Mouse (Mus musculus) large intestine, adult 2 months (tissue): ENCODE measurements around the gene Lsm10. TPM values are rescaled to one million over a fixed set of nuclear protein-coding genes. Genes with fewer than 3 reads are reported as not detected.
"Not testable (repeated sequence)": the region's sequence is repeated elsewhere in the genome, so short reads cannot be mapped to it uniquely, and the experiment has no call there.

Source experiments
- DNase-seq: peaks from one replicate; pipeline ENCODE4 v3.0.0-alpha.2; 2012; ENCODE audit warnings: low read depth, low spot score
- WGBS: fragments of 180-500 bp; shearing (Covaris S2); methylation state at CpG from one replicate; pipeline ENCODE4 v1.1.7; 2018; 5-methylcytosine and 5-hydroxymethylcytosine counted together
- polyA plus RNA-seq: library from polyadenylated mRNA; depleted of rRNA; stranded (reverse); fragments of >200 nt; gene quantifications from 2 replicates; pipeline ENCODE4 v1.2.3, GENCODE M21; 2012

Lsm10 gene
- polyA plus RNA-seq, 1 experiment, result 31.3 TPM

- DNase-seq, result no peak
- WGBS, result 82% methylated on average over 8 of the region's 8 CpGs
Measured at GRCm38 (mm10) chr4:126091873-126092272, 4.5 kb upstream of the Lsm10 start.

DNA sequence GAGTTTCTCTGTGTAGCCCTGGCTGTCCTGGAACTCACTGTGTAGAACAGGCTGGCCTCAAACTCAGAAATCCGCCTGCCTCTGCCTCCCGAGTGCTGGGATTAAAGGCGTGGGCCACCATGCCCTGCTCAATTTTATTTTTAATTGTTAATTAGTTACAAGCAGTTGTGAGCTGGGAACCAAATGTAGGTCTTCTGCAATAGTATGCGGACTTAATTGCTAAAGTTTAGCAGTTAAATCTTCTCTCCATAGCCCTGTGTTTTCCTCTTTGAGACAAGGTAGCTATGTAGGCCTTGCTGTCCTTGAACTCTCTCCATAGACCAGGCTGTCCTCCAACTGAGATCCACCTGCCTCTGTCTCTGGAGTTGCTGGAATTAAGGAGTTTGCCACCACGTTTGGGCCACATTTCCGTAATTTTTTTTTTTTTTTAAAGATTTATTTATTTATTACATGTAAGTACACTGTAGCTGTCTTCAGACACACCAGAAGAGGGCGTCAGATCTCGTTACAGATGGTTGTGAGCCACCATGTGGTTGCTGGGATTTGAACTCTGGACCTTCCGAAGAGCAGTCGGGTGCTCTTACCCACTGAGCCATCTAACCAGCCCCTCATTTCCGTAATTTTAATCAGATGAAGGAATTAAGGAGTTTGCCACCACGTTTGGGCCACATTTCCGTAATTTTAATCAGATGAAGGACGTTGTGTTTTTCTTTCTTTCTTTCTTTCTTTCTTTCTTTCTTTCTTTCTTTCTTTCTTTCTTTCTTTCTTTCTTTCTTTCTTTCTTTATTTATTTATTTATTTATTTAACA lies 597 bp upstream of the Lsm10 start:
- not testable (repeated sequence) for DNase-seq
- WGBS, result 50% methylated on average over 14 of the region's 14 CpGs

GRCm38 (mm10) chr4:126097711-126098253 lies 1.4 kb downstream of the Lsm10 start:
- 91% methylated on average over 20 of the region's 20 CpGs for WGBS
- DNase-seq, result no peak

DNA sequence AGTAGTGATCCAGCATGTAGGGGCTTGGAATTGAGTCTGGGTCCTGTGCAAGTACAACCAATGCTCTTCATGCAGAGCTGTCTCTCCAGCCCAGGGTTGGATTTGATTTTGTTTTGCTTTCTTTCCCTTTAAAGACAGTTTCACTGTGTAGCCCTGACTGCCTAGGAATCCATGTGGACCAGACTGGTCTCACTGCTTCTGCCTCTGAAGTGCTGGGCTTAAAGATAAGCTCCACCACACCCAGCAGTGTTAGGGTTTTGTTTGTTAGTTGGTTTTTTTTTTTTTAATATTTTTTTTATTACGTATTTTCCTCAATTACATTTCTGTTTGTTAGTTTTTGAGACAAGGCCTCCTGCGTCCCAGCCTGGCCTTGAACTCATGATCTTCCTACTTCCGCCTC lies 2.9 kb downstream of the Lsm10 start:
- DNase-seq, result no peak
- WGBS, result 86% methylated on average over 3 of the region's 3 CpGs

DNA sequence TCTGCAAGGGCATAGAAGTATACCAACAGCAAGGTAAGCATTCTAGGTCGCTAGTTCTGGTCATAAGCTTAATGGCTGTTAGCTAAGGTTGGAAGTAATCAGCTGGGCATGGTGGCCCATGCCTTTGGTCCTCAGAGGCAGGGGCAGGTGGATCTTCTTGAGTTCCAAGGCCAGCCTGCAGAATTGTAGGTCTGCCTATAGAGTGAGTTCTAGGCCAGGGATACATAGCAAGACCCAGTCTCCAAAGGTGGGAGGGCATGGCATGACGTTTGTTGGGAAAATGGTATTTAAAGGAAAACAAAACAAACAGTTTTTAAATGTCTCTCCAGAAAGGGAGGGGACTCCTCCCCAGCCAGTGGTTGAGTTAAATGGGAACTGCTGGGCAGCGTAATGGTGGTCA lies 4.3 kb downstream of the Lsm10 start:
- 88% methylated on average over 3 of the region's 3 CpGs for WGBS
- no peak for DNase-seq

- DNase-seq, result no peak
- WGBS, result 56% methylated on average over 7 of the region's 7 CpGs
Measured at GRCm38 (mm10) chr4:126102061-126102841, 5.8 kb downstream of the Lsm10 start.

- under 1% methylated on average over 15 of the region's 15 CpGs for WGBS
- peak; percentile 86 for DNase-seq
Measured at GRCm38 (mm10) chr4:126103057-126103581, 6.7 kb downstream of the Lsm10 start.

- 2% methylated on average over 34 of the region's 34 CpGs for WGBS
- DNase-seq, result peak; percentile 91
Measured at GRCm38 (mm10) chr4:126103590-126104068, 7.2 kb downstream of the Lsm10 start, which contains the start of gene Stk40. Gene Stk40, plus strand, starts transcription at chr4:126103957.

GRCm38 (mm10) chr4:126104261-126105075 lies 8.0 kb downstream of the Lsm10 start:
- DNase-seq, result peak; percentile 57
- 1% methylated on average over 34 of the region's 34 CpGs for WGBS

- DNase-seq, result no peak
- WGBS, result 38% methylated on average over 7 of the region's 7 CpGs
Measured at GRCm38 (mm10) chr4:126105131-126105783, 8.8 kb downstream of the Lsm10 start.

GRCm38 (mm10) chr4:126108061-126108740 lies 11.8 kb downstream of the Lsm10 start:
- WGBS, result 35% methylated on average over 8 of the region's 8 CpGs
- no peak for DNase-seq

DNA sequence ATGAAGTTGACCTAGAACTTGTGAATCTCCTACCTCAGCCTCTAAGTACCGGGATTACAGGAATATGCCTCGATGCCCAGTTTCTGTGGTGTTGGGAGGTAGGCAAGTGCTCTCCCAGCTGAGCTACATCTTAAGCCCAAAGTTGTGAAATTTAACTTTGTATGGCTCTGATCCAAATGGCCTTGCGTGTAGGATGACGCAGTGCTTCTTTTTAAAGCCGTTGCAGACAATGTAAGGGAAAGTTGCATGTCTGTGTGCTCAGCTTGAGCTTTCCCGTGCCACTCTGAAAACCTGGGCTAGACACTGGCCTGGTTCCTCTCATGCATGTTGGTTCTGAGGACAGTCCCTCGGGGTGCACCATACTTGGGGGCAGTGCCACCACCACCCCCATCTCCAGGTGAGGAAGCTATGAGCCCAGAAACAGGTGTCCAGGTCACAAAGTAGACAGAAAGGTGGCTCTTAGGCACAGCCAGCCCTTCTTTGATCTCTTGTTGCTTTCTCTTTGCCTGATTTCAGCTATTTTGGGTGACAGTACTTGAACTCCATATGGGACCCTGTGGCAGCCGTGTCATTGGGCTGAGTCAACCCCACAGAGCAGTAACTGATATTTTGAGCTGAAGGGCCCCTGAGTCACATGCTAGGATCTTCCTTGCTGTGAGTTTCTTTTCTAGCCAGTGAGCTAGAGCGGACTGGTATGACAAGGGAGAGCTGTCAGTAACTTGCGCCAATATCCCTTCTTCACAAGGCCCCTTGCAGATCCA lies 13.4 kb downstream of the Lsm10 start:
- 53% methylated on average over 10 of the region's 10 CpGs for WGBS
- no peak for DNase-seq

GRCm38 (mm10) chr4:126110374-126111152 lies 14.1 kb downstream of the Lsm10 start:
- no peak for DNase-seq
- 9% methylated on average over 12 of the region's 12 CpGs for WGBS

DNA sequence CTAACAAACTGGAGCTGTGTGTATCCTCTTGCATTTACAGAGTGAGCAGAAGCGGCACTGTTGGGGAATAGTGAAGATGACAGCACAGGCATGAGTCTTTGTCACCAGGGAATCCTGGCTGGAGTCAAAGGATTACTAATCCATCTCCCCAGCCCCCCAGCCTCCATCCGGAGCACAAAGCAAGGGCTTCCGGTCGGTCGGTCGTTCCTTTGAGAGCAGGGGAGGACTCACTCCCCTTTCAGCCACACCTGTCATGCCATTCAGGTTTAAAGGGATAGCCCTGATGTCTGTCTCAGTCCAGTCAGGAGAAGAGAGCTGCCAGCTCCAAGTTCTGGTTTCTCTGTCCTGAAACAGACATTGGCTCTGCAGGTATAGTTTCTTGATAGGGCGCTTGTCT lies 14.7 kb downstream of the Lsm10 start:
- WGBS, result 13% methylated on average over 7 of the region's 7 CpGs
- no peak for DNase-seq

DNA sequence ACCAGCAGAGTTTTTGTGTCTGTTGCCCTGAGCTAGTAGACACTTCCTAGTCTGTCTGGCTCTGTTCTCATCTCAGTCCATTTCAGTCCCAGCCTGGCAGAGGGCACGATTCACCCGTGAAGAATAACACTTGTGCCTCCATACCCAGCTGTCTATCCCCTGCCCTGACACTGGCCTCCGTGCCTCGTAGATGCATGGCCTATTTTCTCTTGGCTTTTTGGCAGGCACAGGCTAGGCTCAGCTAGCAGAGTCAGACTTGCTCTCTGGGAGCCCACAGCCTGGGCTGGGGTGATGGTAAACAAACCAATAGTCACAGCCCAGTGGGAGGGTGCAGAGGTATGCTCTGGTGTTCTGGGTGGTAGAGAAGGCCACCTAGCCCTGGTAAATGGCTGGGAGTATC lies 16.8 kb downstream of the Lsm10 start:
- DNase-seq, result no peak
- 66% methylated on average over 4 of the region's 4 CpGs for WGBS

DNA sequence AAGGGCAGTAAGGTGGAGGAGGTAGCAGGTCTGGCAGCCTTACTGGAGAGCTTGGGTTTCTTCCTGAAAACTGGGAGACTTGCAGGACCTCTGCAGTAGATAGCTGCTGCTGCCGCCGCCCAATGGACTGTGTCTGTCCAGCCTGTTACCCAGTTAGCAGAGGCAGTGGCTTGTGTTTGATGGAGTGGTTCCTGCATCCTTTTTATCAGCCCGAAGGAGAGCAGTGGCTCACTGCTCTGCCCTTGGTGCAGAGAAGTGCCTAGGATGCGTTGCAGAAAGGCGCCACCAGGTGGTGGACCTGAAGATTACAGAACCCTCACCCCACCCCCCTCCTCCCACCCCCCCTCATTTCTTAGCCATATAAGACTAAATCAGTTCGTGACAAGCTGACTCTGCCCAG lies 17.5 kb downstream of the Lsm10 start:
- WGBS, result 7% methylated on average over 6 of the region's 6 CpGs
- no peak for DNase-seq

GRCm38 (mm10) chr4:126115411-126115810 lies 19.0 kb downstream of the Lsm10 start:
- no peak for DNase-seq
- WGBS, result 91% methylated on average over 9 of the region's 9 CpGs
